Mouse (Mus musculus) liver, adult 2 months (tissue): Measurements from ENCODE around the gene Mtcl1. TPM values are rescaled to one million over a fixed set of nuclear protein-coding genes. Genes with fewer than 3 reads are reported as not detected.
A peak's percentile ranks its signal among the peaks of the same experiment; 100 is the strongest.

Source experiments
- DNase-seq: peaks from one replicate; pipeline ENCODE4 v3.0.0-alpha.2; 2011; ENCODE audit warnings: low read depth, low spot score; ENCODE audit errors: extremely low read depth
- H3K27ac ChIP-seq: fragments of 200-500 bp; replicated peaks from 2 replicates; pipeline ENCODE4 v1.5.1; 2012; ENCODE audit warnings: low read depth, mild to moderate bottlenecking, control low read depth, inconsistent platforms, low read length; ENCODE audit not compliant: insufficient read depth
- H3K27me3 ChIP-seq: fragments of 200-500 bp; 2 replicates; pipeline ENCODE4 v1.6.1; 2012; ENCODE audit warnings: mild to moderate bottlenecking, moderate library complexity, low read length, inconsistent platforms; ENCODE audit not compliant: control insufficient read depth, insufficient read depth
- H3K36me3 ChIP-seq: fragments of 200-500 bp; 2 replicates; pipeline ENCODE4 v1.6.1; 2012; ENCODE audit warnings: low read length, inconsistent platforms; ENCODE audit not compliant: control insufficient read depth, insufficient read depth
- H3K4me1 ChIP-seq: fragments of 200-500 bp; 2 replicates; pipeline ENCODE4 v1.6.1; 2011; ENCODE audit warnings: low read length; ENCODE audit not compliant: control insufficient read depth, insufficient read depth
- H3K4me3 ChIP-seq: fragments of 200-500 bp; 2 replicates; pipeline ENCODE4 v1.5.1; 2011; ENCODE audit warnings: low read depth, mild to moderate bottlenecking, control low read depth, low read length, moderate library complexity; ENCODE audit not compliant: insufficient read depth
- H3K79me2 ChIP-seq: fragments of 200-500 bp; 2 replicates; pipeline ENCODE4 v1.6.1; 2012; ENCODE audit warnings: inconsistent platforms, mild to moderate bottlenecking, low read length, moderate library complexity; ENCODE audit not compliant: control insufficient read depth, insufficient read depth
- H3K9ac ChIP-seq: fragments of 200-500 bp; 2 replicates; pipeline ENCODE4 v1.6.1; 2012; ENCODE audit warnings: low read depth, mild to moderate bottlenecking, control low read depth, inconsistent platforms, low read length
- CTCF ChIP-seq: fragments of 200-500 bp; IDR thresholded peaks from 2 replicates; pipeline ENCODE4 v1.5.1; 2011; ENCODE audit warnings: low read depth, low read length, control low read depth
- POLR2A ChIP-seq: fragments of 200-500 bp; IDR thresholded peaks from 2 replicates; pipeline ENCODE4 v1.6.1; 2011; ENCODE audit warnings: low read length, control low read depth; ENCODE audit not compliant: insufficient read depth; ENCODE audit errors: extremely low read depth
- WGBS: fragments of 180-500 bp; shearing (Covaris S2); methylation state at CpG from one replicate; pipeline ENCODE4 v1.1.7; 2018; 5-methylcytosine and 5-hydroxymethylcytosine counted together
- polyA plus RNA-seq: library from polyadenylated mRNA; depleted of rRNA; stranded (reverse); fragments of >200 nt; gene quantifications from 2 replicates; pipeline ENCODE4 v1.2.3, GENCODE M21; 2012
- total RNA-seq: library from RNA; depleted of rRNA; stranded (reverse); fragments of >200 nt; gene quantifications from 2 replicates; pipeline ENCODE4 v1.2.3, GENCODE M21; 2014

Mtcl1 gene
- total and polyA plus RNA-seq, 2 experiments = 0.05 to 0.28 TPM

GRCm38 (mm10) chr17:66353907-66354306, 95.6 kb downstream of the Mtcl1 start:
- no peak overlapping the region for H3K27ac ChIP-seq
- WGBS = 91% methylated on average over 14 of the region's 14 CpGs
- TF ChIP-seq POLR2A = no peak
- no peak for TF ChIP-seq CTCF
- peaks cover 5% of the 10 kb centered on the region for H3K4me1 ChIP-seq
- no peaks in the 10 kb centered on the region for H3K79me2 ChIP-seq
- no peak overlapping the region for H3K9ac ChIP-seq
- 0 out of 2 replicates have a peak, but pooled peaks cover 7% of the 10 kb centered on the region for H3K27me3 ChIP-seq
- no peak for DNase-seq
- no peak overlapping the region for H3K4me3 ChIP-seq
- H3K36me3 ChIP-seq = no peaks in the 10 kb centered on the region

GRCm38 (mm10) chr17:66352847-66353643, 96.5 kb downstream of the Mtcl1 start:
- peaks cover 5% of the 10 kb centered on the region for H3K4me1 ChIP-seq
- DNase-seq = peak; percentile 86
- H3K9ac ChIP-seq = no peak overlapping the region
- H3K27ac ChIP-seq = no peak overlapping the region
- H3K36me3 ChIP-seq = no peaks in the 10 kb centered on the region
- WGBS = 15% methylated on average over 20 of the region's 20 CpGs
- no peak for TF ChIP-seq CTCF
- TF ChIP-seq POLR2A = no peak
- 0 out of 2 replicates have a peak, but pooled peaks cover 7% of the 10 kb centered on the region for H3K27me3 ChIP-seq
- no peaks in the 10 kb centered on the region for H3K79me2 ChIP-seq
- no peak overlapping the region for H3K4me3 ChIP-seq

- Histone ChIP-seq H3K36me3 (no peaks in the 10 kb centered on the region), H3K27ac (no peak overlapping the region), H3K79me2 (no peaks in the 10 kb centered on the region), H3K4me3 (no peak overlapping the region), H3K9ac (no peak overlapping the region), H3K27me3 (0 out of 2 replicates have a peak, but pooled peaks cover 7% of the 10 kb centered on the region), H3K4me1 (peaks cover 5% of the 10 kb centered on the region)
- DNase-seq = peak; percentile 84
- TF ChIP-seq POLR2A (no peak), CTCF (no peak)
- WGBS = 16% methylated on average over 6 of the region's 6 CpGs
Observed at GRCm38 (mm10) chr17:66352219-66352618, 97.3 kb downstream of the Mtcl1 start.

GRCm38 (mm10) chr17:66350689-66351088, 98.9 kb downstream of the Mtcl1 start:
- no peak overlapping the region for H3K27ac ChIP-seq
- 0 out of 2 replicates have a peak, but pooled peaks cover 7% of the 10 kb centered on the region for H3K27me3 ChIP-seq
- no peaks in the 10 kb centered on the region for H3K36me3 ChIP-seq
- WGBS = 97% methylated on average over 11 of the region's 11 CpGs
- TF ChIP-seq CTCF (no peak), POLR2A (no peak)
- H3K4me3 ChIP-seq = no peak overlapping the region
- peaks cover 5% of the 10 kb centered on the region for H3K4me1 ChIP-seq
- no peaks in the 10 kb centered on the region for H3K79me2 ChIP-seq
- no peak overlapping the region for H3K9ac ChIP-seq
- no peak for DNase-seq

- Histone ChIP-seq H3K36me3 (no peaks in the 10 kb centered on the region), H3K79me2 (no peaks in the 10 kb centered on the region), H3K4me1 (peaks cover 5% of the 10 kb centered on the region), H3K27ac (no peak overlapping the region), H3K27me3 (0 out of 2 replicates have a peak, but pooled peaks cover 7% of the 10 kb centered on the region), H3K4me3 (no peak overlapping the region), H3K9ac (no peak overlapping the region)
- no peak for DNase-seq
- 92% methylated on average over 15 of the region's 15 CpGs for WGBS
- no peak for TF ChIP-seq CTCF
- TF ChIP-seq POLR2A = no peak
Observed at GRCm38 (mm10) chr17:66350127-66350526, 99.4 kb downstream of the Mtcl1 start.

GRCm38 (mm10) chr17:66346378-66346777, 103.2 kb downstream of the Mtcl1 start:
- H3K4me1 ChIP-seq = no peaks in the 10 kb centered on the region
- no peaks in the 10 kb centered on the region for H3K36me3 ChIP-seq
- no peak overlapping the region for H3K27ac ChIP-seq
- no peak overlapping the region for H3K4me3 ChIP-seq
- DNase-seq = no peak
- 0 out of 2 replicates have a peak, but pooled peaks cover 7% of the 10 kb centered on the region for H3K27me3 ChIP-seq
- no peak overlapping the region for H3K9ac ChIP-seq
- no peak for TF ChIP-seq POLR2A
- no peak for TF ChIP-seq CTCF
- H3K79me2 ChIP-seq = no peaks in the 10 kb centered on the region
- WGBS = 73% methylated on average over 11 of the region's 11 CpGs
